Mouse (Mus musculus) forebrain, postnatal 0 days (tissue): Measurements from ENCODE around the gene Lman1l. TPM values are rescaled to one million over a fixed set of nuclear protein-coding genes. Genes with fewer than 3 reads are reported as not detected.
A peak's percentile ranks its signal among the peaks of the same experiment; 100 is the strongest.

Source experiments
- ATAC-seq: fragments of 200-750 bp; cut with Nextera tagmentation; 2 replicates; pipeline ENCODE4 v1.8.0; 2017; ENCODE audit warnings: mild to moderate bottlenecking, moderate library complexity
- DNase-seq: peaks from one replicate; pipeline ENCODE4 v3.0.0-alpha.2; 2015
- H3K27ac ChIP-seq: fragments of 300-500 bp; sonication (generic); 2 replicates; pipeline ENCODE4 v1.5.1; 2014; ENCODE audit warnings: low read depth, mild to moderate bottlenecking, antibody characterized with exemption, low read length, moderate library complexity, mixed read lengths
- H3K27me3 ChIP-seq: fragments of 300-500 bp; sonication (generic); 2 replicates; pipeline ENCODE4 v1.6.1; 2014; ENCODE audit warnings: mild to moderate bottlenecking, low read length, mixed read lengths; ENCODE audit not compliant: insufficient read depth
- H3K36me3 ChIP-seq: fragments of 300-500 bp; sonication (generic); 2 replicates; pipeline ENCODE4 v1.6.1; 2014; ENCODE audit warnings: mild to moderate bottlenecking, moderate library complexity; ENCODE audit not compliant: insufficient read depth
- H3K4me1 ChIP-seq: fragments of 300-500 bp; sonication (generic); 2 replicates; pipeline ENCODE4 v1.6.1; 2014; ENCODE audit warnings: antibody characterized with exemption; ENCODE audit not compliant: insufficient read depth
- H3K4me2 ChIP-seq: fragments of 300-500 bp; sonication (generic); 2 replicates; pipeline ENCODE4 v1.6.1; 2014; ENCODE audit warnings: low read depth, mild to moderate bottlenecking, moderate library complexity
- H3K4me3 ChIP-seq: fragments of 300-500 bp; sonication (generic); 2 replicates; pipeline ENCODE4 v1.5.1; 2014; ENCODE audit warnings: low read depth, low read length, mixed read lengths
- H3K9ac ChIP-seq: fragments of 300-500 bp; sonication (generic); 2 replicates; pipeline ENCODE4 v1.6.1; 2014; ENCODE audit warnings: mild to moderate bottlenecking
- H3K9me3 ChIP-seq: fragments of 300-500 bp; sonication (generic); 2 replicates; pipeline ENCODE4 v1.6.1; 2016; ENCODE audit warnings: low read length
- CTCF ChIP-seq: sonication (generic); IDR thresholded peaks from 2 replicates; pipeline ENCODE4 v1.5.1; 2016; ENCODE audit warnings: antibody characterized with exemption, control low read depth, low read depth
- WGBS: fragments of 180-500 bp; shearing (Covaris S2); extraction: QIAGEN DNeasy Blood & Tissue Kit; methylation state at CpG from one replicate; pipeline ENCODE4 v1.1.7; 2014; 5-methylcytosine and 5-hydroxymethylcytosine counted together
- polyA plus RNA-seq: library from polyadenylated mRNA; unstranded; fragments of >200 nt; fragmentation: Nextera tagmentation; extraction: Ambion mirVana; gene quantifications from 2 replicates; pipeline ENCODE4 v1.2.1, GENCODE M21; 2015
- total RNA-seq: library from RNA; depleted of rRNA; stranded (reverse); fragments of >200 nt; gene quantifications from 2 replicates; pipeline ENCODE4 v1.2.3, GENCODE M21; 2014

Gene Lman1l
- total and polyA plus RNA-seq, 2 experiments from 2014 or later = not detected

- peaks cover 17% of the 10 kb centered on the region for H3K4me1 ChIP-seq
- 43% methylated on average over 12 of the region's 12 CpGs for WGBS
- no peak overlapping the region for H3K4me2 ChIP-seq
- H3K36me3 ChIP-seq = no peaks in the 10 kb centered on the region
- no peak for TF ChIP-seq CTCF
- no peaks in the 10 kb centered on the region for H3K9me3 ChIP-seq
- H3K27ac ChIP-seq = no peak overlapping the region
- no peak overlapping the region for H3K9ac ChIP-seq
- DNase-seq = no peak
- no peak overlapping the region for H3K4me3 ChIP-seq
- ATAC-seq = no peak
- H3K27me3 ChIP-seq = no peaks in the 10 kb centered on the region
Measured at GRCm38 (mm10) chr9:57646551-57647103, 26.1 kb upstream of the Lman1l start.

- no peaks in the 10 kb centered on the region for H3K9me3 ChIP-seq
- TF ChIP-seq CTCF = peak; percentile 91
- peak overlapping the region; percentile 98 for H3K4me3 ChIP-seq
- no peaks in the 10 kb centered on the region; the same call in 1 of the 2 replicates for H3K36me3 ChIP-seq
- DNase-seq (peak; percentile 95), ATAC-seq (peak; percentile 93)
- WGBS = under 1% methylated on average over 72 of the region's 85 CpGs
- H3K9ac ChIP-seq = peak overlapping the region; percentile 96
- H3K27ac ChIP-seq = peak overlapping the region; percentile 95
- no peaks in the 10 kb centered on the region for H3K27me3 ChIP-seq
- H3K4me2 ChIP-seq = peak overlapping the region; percentile 89
- H3K4me1 ChIP-seq = peaks cover 28% of the 10 kb centered on the region
Measured at GRCm38 (mm10) chr9:57644944-57645893, 24.6 kb upstream of the Lman1l start.

GRCm38 (mm10) chr9:57644442-57644943 is 23.9 kb upstream of the Lman1l start:
- Histone ChIP-seq H3K4me2 (peak overlapping the region; percentile 89), H3K27ac (peak overlapping the region; percentile 95), H3K4me3 (peak overlapping the region; percentile 98), H3K36me3 (no peaks in the 10 kb centered on the region; the same call in 1 of the 2 replicates), H3K9ac (peak overlapping the region; percentile 96), H3K9me3 (no peaks in the 10 kb centered on the region), H3K27me3 (no peaks in the 10 kb centered on the region), H3K4me1 (peaks cover 32% of the 10 kb centered on the region)
- TF ChIP-seq CTCF = no peak
- WGBS = under 1% methylated on average over 18 of the region's 18 CpGs
- peak; percentile 60 for DNase-seq
- peak; percentile 18 for ATAC-seq

- Histone ChIP-seq H3K4me3 (peak overlapping the region; percentile 98), H3K27ac (no peak overlapping the region), H3K9me3 (no peaks in the 10 kb centered on the region), H3K27me3 (no peaks in the 10 kb centered on the region), H3K4me1 (peaks cover 39% of the 10 kb centered on the region), H3K4me2 (peak overlapping the region; percentile 89), H3K36me3 (no peaks in the 10 kb centered on the region; the same call in 1 of the 2 replicates), H3K9ac (peak overlapping the region; percentile 96)
- WGBS = 58% methylated on average over 7 of the region's 7 CpGs
- ATAC-seq (no peak), DNase-seq (no peak)
- TF ChIP-seq CTCF = no peak
Measured at GRCm38 (mm10) chr9:57643856-57644180, 23.2 kb upstream of the Lman1l start.

GRCm38 (mm10) chr9:57643169-57643855 is 22.7 kb upstream of the Lman1l start:
- TF ChIP-seq CTCF = no peak
- H3K9me3 ChIP-seq = no peaks in the 10 kb centered on the region
- H3K27me3 ChIP-seq = no peaks in the 10 kb centered on the region
- H3K9ac ChIP-seq = peak overlapping the region; percentile 96
- H3K4me1 ChIP-seq = peaks cover 44% of the 10 kb centered on the region
- no peaks in the 10 kb centered on the region; the same call in 1 of the 2 replicates for H3K36me3 ChIP-seq
- H3K27ac ChIP-seq = no peak overlapping the region
- no peak for ATAC-seq
- 69% methylated on average over 9 of the region's 9 CpGs for WGBS
- peak overlapping the region; percentile 98 for H3K4me3 ChIP-seq
- H3K4me2 ChIP-seq = peak overlapping the region; percentile 89
- no peak for DNase-seq

- TF ChIP-seq CTCF = no peak
- Histone ChIP-seq H3K9ac (no peak overlapping the region), H3K4me2 (no peak overlapping the region), H3K36me3 (no peaks in the 10 kb centered on the region; the same call in 1 of the 2 replicates), H3K27me3 (no peaks in the 10 kb centered on the region), H3K4me1 (peaks cover 45% of the 10 kb centered on the region), H3K27ac (no peak overlapping the region), H3K4me3 (no peak overlapping the region), H3K9me3 (no peaks in the 10 kb centered on the region)
- 79% methylated on average over 13 of the region's 13 CpGs for WGBS
- ATAC-seq (no peak), DNase-seq (no peak)
Measured at GRCm38 (mm10) chr9:57641775-57642550, 21.4 kb upstream of the Lman1l start.
